Mouse (Mus musculus): ENCODE results near the gene Smim20. TPM values are rescaled to one million over a fixed set of nuclear protein-coding genes. Genes with fewer than 3 reads are reported as not detected.

Gene Smim20
- polyA plus RNA-seq (2012; rRNA removed): 47.0 and 51.3 TPM in 2 replicates

GRCm38 (mm10) chr5:53266931-53267853 lies at the start of gene Smim20:
Gene Smim20, plus strand, starts transcription at chr5:53267083.
- peak; percentile 41; the same call in 1 of the 2 replicates for TF ChIP-seq POLR2A (IDR thresholded peaks at IDR 0.05; ENCODE audit: borderline replicate concordance, extremely low read depth, insufficient read depth, insufficient read length, poor library complexity, severe bottlenecking)
- TF ChIP-seq CTCF (IDR thresholded peaks at IDR 0.05; ENCODE audit: borderline replicate concordance, extremely low read depth, insufficient read depth, insufficient read length): no peak
- peak; percentile 94 for DNase-seq (ENCODE audit: low read depth)

DNA sequence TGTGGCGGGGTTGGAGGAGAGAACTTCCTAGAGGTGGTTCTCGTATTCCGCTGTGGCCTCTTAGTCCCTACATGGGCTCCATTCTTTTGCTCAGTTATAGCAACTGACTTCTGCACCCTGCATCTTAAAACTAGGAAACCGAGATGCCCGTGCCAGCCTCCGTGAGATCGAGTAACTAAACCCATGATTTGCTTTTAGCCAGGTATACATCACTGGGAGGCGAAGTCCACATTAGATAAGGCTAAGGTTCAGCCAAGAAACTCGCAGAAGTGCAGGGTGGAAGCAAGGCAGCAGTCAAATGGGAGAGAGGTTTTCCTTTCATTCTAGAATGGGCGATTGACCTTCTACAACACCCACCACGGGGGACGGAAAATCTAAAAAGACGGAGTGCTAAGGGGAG lies 41.4 kb upstream of the Smim20 start:
- TF ChIP-seq CTCF (IDR thresholded peaks at IDR 0.05; ENCODE audit: borderline replicate concordance, extremely low read depth, insufficient read depth, insufficient read length) (no peak), POLR2A (IDR thresholded peaks at IDR 0.05; ENCODE audit: borderline replicate concordance, extremely low read depth, insufficient read depth, insufficient read length, poor library complexity, severe bottlenecking) (no peak)
- no peak for DNase-seq (ENCODE audit: low read depth)

- TF ChIP-seq CTCF (IDR thresholded peaks at IDR 0.05; ENCODE audit: borderline replicate concordance, extremely low read depth, insufficient read depth, insufficient read length) (no peak), POLR2A (IDR thresholded peaks at IDR 0.05; ENCODE audit: borderline replicate concordance, extremely low read depth, insufficient read depth, insufficient read length, poor library complexity, severe bottlenecking) (no peak)
- DNase-seq (ENCODE audit: low read depth): no peak
These were observed 36.3 kb upstream of the Smim20 start for GRCm38 (mm10) chr5:53230560-53230959.

- DNase-seq (ENCODE audit: low read depth): no peak
- TF ChIP-seq CTCF (IDR thresholded peaks at IDR 0.05; ENCODE audit: borderline replicate concordance, extremely low read depth, insufficient read depth, insufficient read length) (no peak), POLR2A (IDR thresholded peaks at IDR 0.05; ENCODE audit: borderline replicate concordance, extremely low read depth, insufficient read depth, insufficient read length, poor library complexity, severe bottlenecking) (no peak)
These were observed 31.3 kb upstream of the Smim20 start for GRCm38 (mm10) chr5:53235551-53235950.

DNA sequence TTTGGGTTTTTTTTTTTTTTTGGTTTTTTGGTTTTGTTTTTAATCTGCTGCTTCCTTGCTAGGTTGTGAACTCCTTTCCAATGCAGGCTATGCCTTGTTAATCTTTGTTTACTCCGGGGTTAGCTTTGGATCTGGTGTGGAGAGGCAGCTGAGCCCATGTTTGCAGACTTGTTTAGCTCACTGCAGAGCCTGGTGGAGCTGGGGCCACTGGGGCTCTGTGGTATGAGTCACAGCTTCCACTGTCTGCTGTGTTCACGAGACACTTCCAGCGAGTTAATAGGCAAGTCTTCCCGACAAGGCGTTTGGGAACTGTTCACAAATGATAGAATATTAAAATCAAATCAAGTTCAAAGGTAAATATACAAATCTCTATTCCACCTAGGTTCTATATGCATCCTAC lies 30.7 kb upstream of the Smim20 start:
- no peak for TF ChIP-seq CTCF (IDR thresholded peaks at IDR 0.05; ENCODE audit: borderline replicate concordance, extremely low read depth, insufficient read depth, insufficient read length)
- TF ChIP-seq POLR2A (IDR thresholded peaks at IDR 0.05; ENCODE audit: borderline replicate concordance, extremely low read depth, insufficient read depth, insufficient read length, poor library complexity, severe bottlenecking): no peak
- DNase-seq (ENCODE audit: low read depth): no peak

GRCm38 (mm10) chr5:53236749-53237148 lies 30.1 kb upstream of the Smim20 start:
- no peak for DNase-seq (ENCODE audit: low read depth)
- TF ChIP-seq CTCF (IDR thresholded peaks at IDR 0.05; ENCODE audit: borderline replicate concordance, extremely low read depth, insufficient read depth, insufficient read length) (no peak), POLR2A (IDR thresholded peaks at IDR 0.05; ENCODE audit: borderline replicate concordance, extremely low read depth, insufficient read depth, insufficient read length, poor library complexity, severe bottlenecking) (no peak)

DNA sequence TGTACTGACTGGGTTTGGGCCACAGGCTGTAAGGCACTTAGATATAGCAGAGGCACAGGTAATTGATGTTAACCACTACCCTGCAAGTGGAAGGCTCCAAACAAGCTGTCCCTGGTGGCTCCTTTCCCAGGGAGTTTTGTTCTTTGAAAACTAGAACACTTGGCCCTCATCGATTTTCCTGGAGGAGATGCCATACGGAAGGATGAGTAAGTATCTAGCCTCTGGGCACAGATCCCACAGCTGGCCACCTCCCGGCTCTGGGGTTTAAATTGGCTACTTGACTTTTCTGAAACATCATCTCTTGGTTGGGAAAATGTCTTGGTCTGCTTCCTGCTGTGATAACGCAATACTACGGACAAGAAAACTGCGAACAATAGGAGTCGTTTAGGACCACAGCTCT lies 28.1 kb upstream of the Smim20 start:
- no peak for DNase-seq (ENCODE audit: low read depth)
- TF ChIP-seq CTCF (IDR thresholded peaks at IDR 0.05; ENCODE audit: borderline replicate concordance, extremely low read depth, insufficient read depth, insufficient read length): no peak
- no peak for TF ChIP-seq POLR2A (IDR thresholded peaks at IDR 0.05; ENCODE audit: borderline replicate concordance, extremely low read depth, insufficient read depth, insufficient read length, poor library complexity, severe bottlenecking)

GRCm38 (mm10) chr5:53239189-53239588 lies 27.7 kb upstream of the Smim20 start:
- TF ChIP-seq CTCF (IDR thresholded peaks at IDR 0.05; ENCODE audit: borderline replicate concordance, extremely low read depth, insufficient read depth, insufficient read length) (no peak), POLR2A (IDR thresholded peaks at IDR 0.05; ENCODE audit: borderline replicate concordance, extremely low read depth, insufficient read depth, insufficient read length, poor library complexity, severe bottlenecking) (no peak)
- DNase-seq (ENCODE audit: low read depth): no peak

GRCm38 (mm10) chr5:53239831-53240440 lies 26.9 kb upstream of the Smim20 start:
- TF ChIP-seq POLR2A (IDR thresholded peaks at IDR 0.05; ENCODE audit: borderline replicate concordance, extremely low read depth, insufficient read depth, insufficient read length, poor library complexity, severe bottlenecking) (no peak), CTCF (IDR thresholded peaks at IDR 0.05; ENCODE audit: borderline replicate concordance, extremely low read depth, insufficient read depth, insufficient read length) (no peak)
- DNase-seq (ENCODE audit: low read depth): no peak

DNA sequence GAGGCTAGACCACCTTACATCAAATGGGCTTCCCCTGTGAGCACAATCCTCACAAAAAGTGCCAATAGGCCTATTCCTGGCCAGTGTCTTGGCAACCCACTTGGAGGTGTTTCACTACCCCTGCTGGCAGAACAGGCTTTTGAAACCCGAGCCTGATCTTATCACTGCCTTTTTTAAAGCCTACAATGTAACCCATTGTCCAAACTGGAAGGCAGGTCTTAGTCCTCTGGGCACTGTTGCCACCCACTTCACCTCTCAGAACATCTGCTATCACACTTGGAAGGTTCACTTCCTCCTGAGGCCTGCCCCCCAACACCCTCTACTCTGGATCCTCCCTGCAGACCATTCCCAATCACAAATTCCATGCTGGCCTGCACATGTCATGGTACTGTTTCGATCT lies 25.8 kb upstream of the Smim20 start:
- no peak for DNase-seq (ENCODE audit: low read depth)
- TF ChIP-seq CTCF (IDR thresholded peaks at IDR 0.05; ENCODE audit: borderline replicate concordance, extremely low read depth, insufficient read depth, insufficient read length): no peak
- TF ChIP-seq POLR2A (IDR thresholded peaks at IDR 0.05; ENCODE audit: borderline replicate concordance, extremely low read depth, insufficient read depth, insufficient read length, poor library complexity, severe bottlenecking): no peak

- TF ChIP-seq CTCF (IDR thresholded peaks at IDR 0.05; ENCODE audit: borderline replicate concordance, extremely low read depth, insufficient read depth, insufficient read length) (no peak), POLR2A (IDR thresholded peaks at IDR 0.05; ENCODE audit: borderline replicate concordance, extremely low read depth, insufficient read depth, insufficient read length, poor library complexity, severe bottlenecking) (no peak)
- no peak for DNase-seq (ENCODE audit: low read depth)
These were observed 24.9 kb upstream of the Smim20 start for GRCm38 (mm10) chr5:53241963-53242362.
